Mouse (Mus musculus): ENCODE measurements around the gene Ormdl2. TPM values are rescaled to one million over a fixed set of nuclear protein-coding genes. Genes with fewer than 3 reads are reported as not detected.
"Not testable (repeated sequence)": the region's sequence is repeated elsewhere in the genome, so short reads cannot be mapped to it uniquely, and the experiment has no call there.

Gene Ormdl2
- polyA plus RNA-seq, 1 experiment from 2014 or later, result 31.3 TPM

DNA sequence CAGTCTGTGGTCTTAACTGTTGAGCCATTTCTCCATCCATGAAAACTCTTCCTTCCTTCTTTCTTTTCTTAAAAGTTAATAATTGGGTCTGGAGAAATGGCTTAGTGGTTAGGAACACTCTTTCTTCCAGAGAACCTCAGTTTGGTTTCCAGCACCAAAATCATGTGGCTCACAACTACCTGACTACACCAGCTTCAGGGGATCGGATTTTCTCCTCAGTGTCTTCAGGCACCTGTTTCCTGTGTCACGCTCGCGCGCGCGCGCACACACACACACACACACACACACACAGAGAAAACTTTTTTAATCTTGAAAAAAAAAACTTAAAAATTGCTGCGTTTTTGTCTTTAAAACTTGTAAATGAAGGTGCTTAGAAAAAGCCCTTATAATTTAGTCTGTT lies 2.4 kb upstream of the Ormdl2 start:
- Histone ChIP-seq H3K27ac (no peak overlapping the region), H3K4me1 (replicated peaks) (peaks cover 24% of the 10 kb centered on the region), H3K4me3 (replicated peaks) (no peak overlapping the region), H3K4me2 (replicated peaks) (no peak overlapping the region), H3K27me3 (no peaks in the 10 kb centered on the region), H3K9ac (replicated peaks) (no peak overlapping the region), H3K9me3 (no peaks in the 10 kb centered on the region), H3K36me3 (peaks cover 27% of the 10 kb centered on the region)
- 97% methylated on average over 9 of the region's 9 CpGs for WGBS
- ATAC-seq, result no peak

DNA sequence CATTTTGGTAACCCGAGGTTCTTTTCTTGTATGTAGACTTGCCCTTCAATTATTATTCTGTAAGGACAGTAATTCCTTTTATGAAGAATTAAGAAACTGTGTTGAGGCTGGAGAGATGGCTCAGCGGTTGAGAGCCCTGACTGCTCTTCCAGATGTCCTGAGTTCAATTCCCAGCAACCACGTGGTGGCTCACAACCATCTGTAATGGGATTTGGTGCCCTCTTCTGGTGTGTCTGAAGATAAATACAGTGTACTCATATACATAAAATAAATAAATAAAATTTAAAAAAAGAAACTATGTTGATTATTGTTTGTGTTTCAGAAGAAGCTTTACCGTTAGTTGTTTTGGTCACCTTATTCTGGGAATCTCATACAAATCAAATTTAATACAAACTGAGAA lies 1.6 kb upstream of the Ormdl2 start:
- H3K9ac ChIP-seq (replicated peaks); H3K9me3 ChIP-seq; H3K27ac ChIP-seq; H3K27me3 ChIP-seq; ATAC-seq: not testable (repeated sequence)
- peaks cover 30% of the 10 kb centered on the region for H3K36me3 ChIP-seq
- peak overlapping the region; percentile 81 for H3K4me2 ChIP-seq (replicated peaks)
- H3K4me1 ChIP-seq (replicated peaks), result peaks cover 24% of the 10 kb centered on the region
- H3K4me3 ChIP-seq (replicated peaks), result peak overlapping the region; percentile 94
- WGBS, result 80% methylated on average over 4 of the region's 4 CpGs

DNA sequence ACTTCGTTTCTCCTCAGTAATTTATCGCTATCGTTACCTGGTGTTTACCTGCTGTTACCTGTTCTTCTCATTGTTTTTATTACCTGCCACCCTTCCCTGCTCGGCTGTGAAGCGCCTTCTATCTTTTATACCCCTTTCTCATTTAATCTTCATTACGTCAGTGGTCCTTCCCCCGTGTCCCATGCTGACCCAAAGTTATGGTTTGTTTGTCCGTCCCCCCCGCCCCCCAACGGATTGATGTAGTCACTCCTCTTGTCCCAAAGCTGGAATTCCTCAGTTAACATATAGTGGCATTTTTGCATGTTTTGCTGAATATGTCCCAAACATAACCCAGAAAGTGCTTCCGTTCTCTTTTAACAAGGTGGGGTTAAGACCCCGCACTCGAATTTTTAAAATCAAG lies 690 bp upstream of the Ormdl2 start:
- peak overlapping the region; percentile 68; the same call in 1 of the 2 replicates for H3K27ac ChIP-seq
- WGBS, result 4% methylated on average over 13 of the region's 13 CpGs
- no peak for ATAC-seq
- H3K4me3 ChIP-seq (replicated peaks), result peak overlapping the region; percentile 94
- H3K9me3 ChIP-seq, result no peaks in the 10 kb centered on the region
- H3K4me1 ChIP-seq (replicated peaks), result peaks cover 24% of the 10 kb centered on the region
- H3K4me2 ChIP-seq (replicated peaks), result peak overlapping the region; percentile 81
- H3K27me3 ChIP-seq, result no peaks in the 10 kb centered on the region
- peaks cover 39% of the 10 kb centered on the region for H3K36me3 ChIP-seq
- H3K9ac ChIP-seq (replicated peaks), result peak overlapping the region; percentile 84

DNA sequence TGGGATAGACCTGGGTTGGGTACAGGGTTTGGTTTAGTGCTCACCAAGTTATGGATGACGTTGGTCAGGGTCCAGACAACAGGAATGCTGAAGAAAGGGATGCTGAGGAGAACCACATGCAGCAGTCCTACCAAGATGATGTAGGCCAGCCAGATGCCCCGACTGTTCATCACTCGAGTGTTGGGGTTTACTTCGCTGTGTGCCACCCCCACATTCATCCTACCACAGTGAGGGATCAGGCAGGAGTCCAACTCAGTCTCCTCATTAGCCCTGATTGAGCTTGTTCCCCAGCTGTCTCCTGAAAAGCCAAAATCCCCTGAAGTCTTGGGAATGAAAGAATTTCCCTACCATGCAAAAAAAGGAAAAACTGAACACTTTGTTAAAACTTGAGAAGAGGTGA lies 1.2 kb downstream of the Ormdl2 start:
- Histone ChIP-seq H3K27me3 (no peaks in the 10 kb centered on the region), H3K9ac (replicated peaks) (no peak overlapping the region), H3K36me3 (peaks cover 48% of the 10 kb centered on the region), H3K4me3 (replicated peaks) (no peak overlapping the region), H3K4me1 (replicated peaks) (peaks cover 24% of the 10 kb centered on the region), H3K4me2 (replicated peaks) (no peak overlapping the region), H3K9me3 (no peaks in the 10 kb centered on the region), H3K27ac (no peak overlapping the region)
- 90% methylated on average over 4 of the region's 4 CpGs for whole genome bisulfite sequencing
- ATAC-seq, result no peak

DNA sequence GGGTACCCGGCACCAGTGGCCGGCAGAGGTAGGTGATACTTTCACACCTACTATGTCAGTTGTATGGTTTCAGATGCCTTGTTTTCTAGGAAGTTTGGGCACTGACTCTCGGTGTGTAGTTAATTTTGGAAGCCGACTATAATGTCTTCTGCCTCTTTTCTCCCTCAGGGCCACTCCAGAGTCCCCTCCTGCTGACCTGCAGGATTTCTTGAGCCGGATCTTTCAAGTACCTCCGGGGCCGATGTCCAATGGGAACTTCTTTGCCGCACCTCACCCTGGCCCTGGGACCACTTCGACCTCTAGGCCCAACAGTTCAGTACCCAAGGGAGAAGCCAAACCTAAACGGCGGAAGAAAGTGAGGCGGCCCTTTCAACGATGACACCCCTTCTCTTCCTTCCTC lies 4.4 kb downstream of the Ormdl2 start, which contains the start of gene Sarnp:
Gene Sarnp (plus strand): TSS at position 301 of the 400 bp plus-strand sequence.
- H3K9ac ChIP-seq (replicated peaks), result no peak within 1 kb of the TSS
- no peak for ATAC-seq
- peaks cover 63% of the 10 kb centered on the region for H3K36me3 ChIP-seq
- no peaks in the 10 kb centered on the region for H3K27me3 ChIP-seq
- no peak within 1 kb of the TSS for H3K4me2 ChIP-seq (replicated peaks)
- H3K4me3 ChIP-seq (replicated peaks), result no peak within 1 kb of the TSS
- no peak within 1 kb of the TSS for H3K27ac ChIP-seq
- H3K4me1 ChIP-seq (replicated peaks), result peaks cover 10% of the 10 kb centered on the region
- 92% methylated on average over 13 of the region's 13 CpGs for WGBS
- no peaks in the 10 kb centered on the region for H3K9me3 ChIP-seq

DNA sequence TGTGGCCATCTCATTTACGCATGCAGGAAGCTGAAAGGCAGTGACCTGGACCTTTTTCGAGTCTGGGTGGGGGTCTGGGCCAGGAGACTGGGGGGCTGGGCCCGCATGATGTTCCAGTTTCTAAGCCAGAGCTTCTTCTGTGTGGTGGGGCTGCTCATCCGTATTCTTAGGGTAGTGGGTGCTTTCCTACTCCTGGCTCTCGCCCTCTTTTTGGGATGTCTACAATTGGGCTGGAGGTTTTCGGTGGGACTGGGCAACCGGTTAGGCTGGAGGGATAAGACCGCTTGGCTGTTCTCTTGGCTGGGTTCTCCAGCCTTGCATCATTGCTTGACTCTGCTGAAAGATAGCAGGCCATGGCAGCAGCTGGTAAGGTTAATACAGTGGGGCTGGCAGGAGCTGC lies 14.4 kb downstream of the Ormdl2 start:
- H3K27ac ChIP-seq, result no peak overlapping the region
- no peaks in the 10 kb centered on the region for H3K9me3 ChIP-seq
- H3K4me1 ChIP-seq (replicated peaks), result peaks cover 65% of the 10 kb centered on the region
- WGBS, result 94% methylated on average over 8 of the region's 8 CpGs
- peak overlapping the region; percentile 89 for H3K4me3 ChIP-seq (replicated peaks)
- peaks cover 29% of the 10 kb centered on the region for H3K36me3 ChIP-seq
- no peaks in the 10 kb centered on the region for H3K27me3 ChIP-seq
- ATAC-seq, result no peak
- H3K4me2 ChIP-seq (replicated peaks), result peak overlapping the region; percentile 79
- H3K9ac ChIP-seq (replicated peaks), result peak overlapping the region; percentile 89

DNA sequence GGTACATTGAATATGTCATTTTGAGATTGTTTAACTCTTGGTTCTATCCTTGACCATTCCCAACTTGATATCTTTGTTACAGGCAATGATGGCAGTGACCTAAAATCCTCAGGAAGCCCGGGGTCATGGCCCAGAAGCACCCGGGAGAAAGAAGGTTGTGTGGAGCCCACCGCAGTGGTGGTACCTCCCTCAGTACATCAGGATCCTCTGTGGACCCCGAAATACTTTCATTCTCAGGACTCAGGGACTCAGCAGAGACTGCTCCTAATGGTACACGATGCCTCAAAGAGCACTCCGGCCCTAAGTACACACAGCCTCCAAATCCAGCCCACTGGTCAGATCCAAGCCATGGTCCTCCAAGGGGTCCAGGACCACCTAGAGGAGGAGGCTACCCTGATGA lies 15.4 kb downstream of the Ormdl2 start:
- 58% methylated on average over 6 of the region's 6 CpGs for WGBS
- H3K9ac ChIP-seq (replicated peaks), result peak overlapping the region; percentile 89

DNA sequence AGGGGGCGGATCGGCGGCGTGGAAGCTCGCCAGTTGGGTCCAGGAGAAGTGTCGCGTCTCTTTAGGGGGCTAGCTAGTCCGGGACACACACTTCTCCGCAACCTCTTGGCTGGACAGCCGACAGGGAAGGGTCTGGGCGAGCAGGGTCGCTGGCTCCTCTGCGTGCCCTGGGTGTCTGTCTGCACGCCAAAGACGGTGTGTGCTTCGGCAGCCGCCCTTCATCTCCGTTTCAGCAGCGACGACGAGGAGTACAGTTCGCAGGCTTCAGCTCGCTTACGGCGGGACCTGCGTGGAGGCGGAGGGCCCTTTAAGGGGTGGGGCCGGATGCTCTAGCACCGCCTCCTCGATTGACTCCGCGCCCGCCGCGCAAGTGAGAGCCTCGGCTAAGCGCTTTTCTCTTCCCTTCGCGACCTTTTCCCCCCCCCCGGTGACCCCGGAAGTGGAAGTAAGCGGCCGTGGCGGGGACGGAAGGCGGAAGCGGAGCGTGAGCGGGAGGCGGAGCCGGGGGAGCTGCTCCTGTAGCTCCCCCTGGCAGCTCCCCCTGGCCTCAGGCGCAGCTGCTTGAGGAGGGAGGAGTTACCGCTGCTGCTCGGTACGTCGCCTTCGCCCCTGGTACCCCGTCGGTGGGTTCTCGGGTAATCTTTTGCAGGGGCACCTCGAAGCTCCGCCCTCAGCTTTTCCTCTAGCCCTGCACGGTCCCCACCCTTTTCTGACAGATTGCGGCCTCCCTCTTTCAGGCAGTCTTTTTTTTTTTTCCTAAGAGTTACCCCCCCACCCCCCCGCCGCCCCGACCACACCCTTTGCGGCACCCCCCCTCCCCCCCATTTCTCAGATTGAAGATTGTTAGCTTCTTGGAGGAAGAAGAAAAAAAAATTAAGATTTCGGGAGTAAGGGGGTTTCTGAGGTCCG lies 16.1 kb downstream of the Ormdl2 start:
- Histone ChIP-seq H3K9me3 (no peaks in the 10 kb centered on the region), H3K4me3 (replicated peaks) (peak overlapping the region; percentile 89), H3K36me3 (peaks cover 38% of the 10 kb centered on the region), H3K27ac (peak overlapping the region; percentile 98), H3K4me1 (replicated peaks) (peaks cover 63% of the 10 kb centered on the region), H3K27me3 (no peaks in the 10 kb centered on the region), H3K9ac (replicated peaks) (peak overlapping the region; percentile 89), H3K4me2 (replicated peaks) (peak overlapping the region; percentile 79)
- WGBS, result under 1% methylated on average over 68 of the region's 70 CpGs
- peak; percentile 95 for ATAC-seq

More for the DNA sequence above, 15.4 kb downstream of the Ormdl2 start:
- no peaks in the 10 kb centered on the region for H3K9me3 ChIP-seq
- H3K27me3 ChIP-seq, result no peaks in the 10 kb centered on the region
- H3K36me3 ChIP-seq, result peaks cover 32% of the 10 kb centered on the region
- H3K27ac ChIP-seq, result peak overlapping the region; percentile 49
- no peak for ATAC-seq
- H3K4me2 ChIP-seq (replicated peaks), result peak overlapping the region; percentile 79
- peaks cover 65% of the 10 kb centered on the region for H3K4me1 ChIP-seq (replicated peaks)
- H3K4me3 ChIP-seq (replicated peaks), result peak overlapping the region; percentile 89

DNA sequence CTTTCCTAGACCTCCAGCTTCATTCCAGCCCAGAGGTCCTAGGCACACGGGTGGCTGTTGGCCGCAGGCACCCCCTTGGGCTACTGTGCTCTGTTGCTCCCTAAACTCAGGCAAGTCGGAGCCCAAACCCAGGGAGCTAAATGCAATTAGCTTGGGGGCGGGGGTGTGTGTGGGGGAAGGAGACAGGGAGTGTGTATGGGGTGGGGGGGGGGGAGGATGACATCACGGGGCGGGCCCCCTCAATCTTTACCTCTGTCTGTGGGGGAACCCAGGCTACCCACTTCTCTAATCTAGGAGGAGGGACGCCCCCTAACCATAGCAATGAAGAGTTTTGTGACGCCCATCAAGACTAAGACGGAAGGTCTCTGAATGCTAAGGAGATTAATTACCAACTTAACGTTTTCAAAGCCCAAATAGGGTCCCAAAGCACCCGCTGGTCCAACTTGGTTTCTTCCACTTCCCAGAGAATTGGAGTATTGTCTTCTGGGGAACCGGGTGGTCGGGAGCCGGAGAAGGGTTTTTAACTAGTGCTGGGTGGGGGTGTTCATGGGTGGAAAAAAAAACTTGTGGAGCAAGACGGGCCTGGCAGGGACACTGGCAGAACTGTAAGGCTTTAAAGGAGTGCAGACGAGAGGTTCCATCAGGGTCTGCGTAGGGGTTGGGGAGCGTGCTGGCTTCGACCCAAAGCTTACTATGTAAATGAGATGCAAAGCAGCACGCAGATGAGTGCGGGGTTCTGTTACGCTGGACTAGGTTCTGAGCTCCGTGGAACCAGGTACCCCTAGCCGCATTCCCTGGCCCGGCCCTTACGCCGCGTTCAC lies 17.0 kb downstream of the Ormdl2 start, which contains the start of gene Tmem198b:
Gene Tmem198b (minus strand): TSS at position 100 of the 821 bp plus-strand sequence.
- H3K4me2 ChIP-seq (replicated peaks), result peak within 1 kb of the TSS; percentile 79
- H3K36me3 ChIP-seq, result peaks cover 41% of the 10 kb centered on the region
- peak within 1 kb of the TSS; percentile 89 for H3K9ac ChIP-seq (replicated peaks)
- peaks cover 55% of the 10 kb centered on the region for H3K4me1 ChIP-seq (replicated peaks)
- ATAC-seq, result peak; percentile 69
- H3K9me3 ChIP-seq, result no peaks in the 10 kb centered on the region
- no peaks in the 10 kb centered on the region for H3K27me3 ChIP-seq
- under 1% methylated on average over 28 of the region's 28 CpGs for WGBS
- H3K4me3 ChIP-seq (replicated peaks), result peak within 1 kb of the TSS; percentile 89
- peak within 1 kb of the TSS; percentile 98 for H3K27ac ChIP-seq

DNA sequence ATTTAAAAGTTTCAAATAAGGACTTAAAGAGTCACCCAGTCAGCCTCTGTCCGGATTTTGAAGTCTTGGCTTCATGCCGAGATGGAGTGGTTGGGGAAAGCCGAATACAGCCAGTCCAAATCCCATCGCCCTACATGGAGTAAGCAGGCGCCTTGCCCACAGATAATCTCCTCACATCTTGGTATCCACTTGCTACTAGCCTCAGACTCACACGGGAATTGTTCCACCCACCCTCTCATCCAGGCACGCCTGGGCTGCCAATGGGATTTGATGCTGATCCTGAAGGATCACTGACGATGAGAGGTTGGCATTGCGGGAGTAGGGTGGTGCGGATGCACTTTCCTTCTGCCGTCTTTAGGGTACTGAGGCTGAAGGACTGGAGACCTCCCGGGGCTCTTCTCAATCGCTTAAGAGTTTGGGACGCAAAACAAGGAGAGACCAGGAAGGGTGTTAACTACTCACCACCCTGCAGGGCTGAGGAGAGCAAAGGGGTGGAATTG lies 17.6 kb downstream of the Ormdl2 start, which contains the start of gene Dnajc14:
Gene Dnajc14 (plus strand): TSS at position 292 of the 500 bp plus-strand sequence.
- H3K36me3 ChIP-seq, result peaks cover 40% of the 10 kb centered on the region
- H3K9me3 ChIP-seq, result no peaks in the 10 kb centered on the region
- peaks cover 48% of the 10 kb centered on the region for H3K4me1 ChIP-seq (replicated peaks)
- peak within 1 kb of the TSS; percentile 79 for H3K4me2 ChIP-seq (replicated peaks)
- 0% methylated on average over 14 of the region's 14 CpGs for WGBS
- peak; percentile 24 for ATAC-seq
- no peaks in the 10 kb centered on the region for H3K27me3 ChIP-seq
- peak within 1 kb of the TSS; percentile 89 for H3K4me3 ChIP-seq (replicated peaks)
- H3K9ac ChIP-seq (replicated peaks), result peak within 1 kb of the TSS; percentile 89
- peak within 1 kb of the TSS; percentile 98 for H3K27ac ChIP-seq

DNA sequence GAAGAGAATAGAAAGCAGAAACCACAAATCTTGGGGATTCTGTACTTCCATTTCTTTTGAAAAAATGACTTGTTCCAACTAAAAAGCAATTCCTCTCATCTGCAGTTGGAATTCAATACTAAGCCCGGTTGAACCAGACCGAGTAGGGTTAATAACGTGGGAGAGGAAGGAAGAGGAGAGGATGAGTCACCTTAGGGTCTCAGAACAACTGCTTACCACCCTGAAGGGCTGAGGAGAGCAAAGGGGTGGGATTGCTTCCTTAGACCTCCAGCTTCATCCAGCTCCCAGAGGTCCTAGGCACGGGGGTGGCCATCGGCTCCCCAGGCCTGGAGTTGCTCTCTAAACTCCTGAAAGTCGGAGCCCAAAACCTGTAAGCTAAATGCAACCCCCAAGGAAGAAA lies 18.1 kb downstream of the Ormdl2 start:
- H3K4me3 ChIP-seq (replicated peaks), result peak overlapping the region; percentile 89
- peak overlapping the region; percentile 89 for H3K9ac ChIP-seq (replicated peaks)
- ATAC-seq, result no peak
- H3K27me3 ChIP-seq, result no peaks in the 10 kb centered on the region
- peaks cover 40% of the 10 kb centered on the region for H3K36me3 ChIP-seq
- 6% methylated on average over 6 of the region's 6 CpGs for WGBS
- H3K9me3 ChIP-seq, result no peaks in the 10 kb centered on the region
- H3K4me2 ChIP-seq (replicated peaks), result peak overlapping the region; percentile 79
- peak overlapping the region; percentile 98 for H3K27ac ChIP-seq
- peaks cover 44% of the 10 kb centered on the region for H3K4me1 ChIP-seq (replicated peaks)

Measured in midbrain, embryonic 13.5 days (tissue).